Mouse (Mus musculus): ENCODE measurements at regions not wholly inside any gene's neighbourhood (a gene's known extent, or its start where the extent isn't known, plus 50 kb on each side); places are given as distances from the start of the nearest gene placed in this dataset.

GRCm38 (mm10) chr2:137969156-137969555, 287.2 kb upstream of the Btbd3 start:
- DNase-seq = no peak

- DNase-seq = no peak
These were observed 289.8 kb upstream of the Btbd3 start for GRCm38 (mm10) chr2:137966460-137967076.

GRCm38 (mm10) chr2:137954830-137955229, 301.5 kb upstream of the Btbd3 start:
- DNase-seq = no peak

- DNase-seq = no peak
These were observed 303.2 kb upstream of the Btbd3 start for GRCm38 (mm10) chr2:137953144-137953543.

GRCm38 (mm10) chr2:137951942-137952341, 304.4 kb upstream of the Btbd3 start:
- DNase-seq = no peak

- no peak for DNase-seq
These were observed 305.4 kb upstream of the Btbd3 start for GRCm38 (mm10) chr2:137950931-137951330.

- peak; percentile 39 for DNase-seq
These were observed 313.6 kb upstream of the Btbd3 start for GRCm38 (mm10) chr2:137942753-137943152.

GRCm38 (mm10) chr2:137939591-137939990, 316.8 kb upstream of the Btbd3 start:
- no peak for DNase-seq

GRCm38 (mm10) chr2:137938831-137939480, 317.4 kb upstream of the Btbd3 start:
- DNase-seq = no peak

- DNase-seq = no peak
These were observed 319.8 kb upstream of the Btbd3 start for GRCm38 (mm10) chr2:137936613-137937012.

GRCm38 (mm10) chr2:137932931-137933330, 323.4 kb upstream of the Btbd3 start:
- no peak for DNase-seq

GRCm38 (mm10) chr2:137932488-137932887, 323.9 kb upstream of the Btbd3 start:
- DNase-seq = no peak

GRCm38 (mm10) chr2:137925488-137925887, 330.9 kb upstream of the Btbd3 start:
- DNase-seq = no peak

- no peak for DNase-seq
These were observed 331.8 kb upstream of the Btbd3 start for GRCm38 (mm10) chr2:137924576-137924975.

GRCm38 (mm10) chr2:137898425-137898824, 357.9 kb upstream of the Btbd3 start:
- DNase-seq = no peak

GRCm38 (mm10) chr2:137880211-137881031, 375.9 kb upstream of the Btbd3 start:
- DNase-seq = no peak

- DNase-seq = no peak
These were observed 386.7 kb upstream of the Btbd3 start for GRCm38 (mm10) chr2:137869676-137870075.

GRCm38 (mm10) chr2:137854494-137854893, 401.9 kb upstream of the Btbd3 start:
- no peak for DNase-seq

GRCm38 (mm10) chr2:137853399-137854259, 402.7 kb upstream of the Btbd3 start:
- DNase-seq = no peak

- no peak for DNase-seq
These were observed 408.5 kb upstream of the Btbd3 start for GRCm38 (mm10) chr2:137847901-137848300.

- no peak for DNase-seq
These were observed 428.5 kb upstream of the Btbd3 start for GRCm38 (mm10) chr2:137827814-137828374.

- DNase-seq = no peak
These were observed 434.9 kb upstream of the Btbd3 start for GRCm38 (mm10) chr2:137821344-137821916.

Data from thymus, postnatal 14 days (tissue).